In genomic region chr2:59882742-59883281, GRCm38 (mm10) we compare ENCODE assay signal across 8 mouse cellular contexts. TPM values are rescaled to one million over a fixed set of nuclear protein-coding genes. Genes with fewer than 3 reads are reported as not detected.
DNase-seq lines count a peak whose midpoint lies in the region; ATAC-seq and TF ChIP-seq lines count a peak whose summit lies in the region.

No protein-coding gene starts in this region.

- H3K4me3 ChIP-seq in heart, embryonic 13.5 days = peak overlapping the region; percentile 79
- peak overlapping the region; percentile 88 for H3K4me3 ChIP-seq in heart, embryonic 15.5 days
- H3K4me3 ChIP-seq in liver, embryonic 16.5 days (ENCODE audit: low read depth, low read length) = peak overlapping the region; percentile 84

- 56% methylated on average over 8 of the region's 8 CpGs for WGBS in heart, embryonic 13.5 days
- WGBS in heart, embryonic 15.5 days = 60% methylated on average over 8 of the region's 8 CpGs
- WGBS in liver, embryonic 16.5 days (ENCODE audit: insufficient replicate concordance) = 25% methylated on average over 8 of the region's 8 CpGs

- H3K4me2 ChIP-seq in heart, embryonic 13.5 days = peak overlapping the region; percentile 74
- H3K4me2 ChIP-seq in heart, embryonic 15.5 days = peak overlapping the region; percentile 56
- peak overlapping the region; percentile 96 for H3K4me2 ChIP-seq in liver, embryonic 16.5 days (ENCODE audit: low read depth, low read length)

- POLR2A ChIA-PET in Patski (lab: Charles Lee) = interaction anchor here (0.6 kb wide), 2 partner anchors 96 to 224 kb away, joined by 3 read pairs; no protein-coding TSS in a partner anchor

- in situ Hi-C loops in Patski (cut with MboI; ENCODE audit: low pct_unique_long_range_greater_than_20kb) = no loop called here

- no peak overlapping the region; the same call in 1 of the 2 replicates for H3K9ac ChIP-seq in heart, embryonic 13.5 days
- no peak overlapping the region for H3K9ac ChIP-seq in heart, embryonic 15.5 days
- H3K9ac ChIP-seq in liver, embryonic 16.5 days (ENCODE audit: low read depth, low read length) = peak overlapping the region; percentile 80; the same call in 1 of the 2 replicates

- H3K9me3 ChIP-seq in heart, embryonic 13.5 days = peaks cover 5% of the 10 kb centered on the region; the same call in 1 of the 2 replicates
- no peaks in the 10 kb centered on the region for H3K9me3 ChIP-seq in heart, embryonic 15.5 days (replicated peaks)
- no peaks in the 10 kb centered on the region for H3K9me3 ChIP-seq in liver, embryonic 16.5 days (replicated peaks; ENCODE audit: control insufficient read depth, low read length)

- H3K36me3 ChIP-seq in heart, embryonic 13.5 days = peaks cover 23% of the 10 kb centered on the region
- H3K36me3 ChIP-seq in heart, embryonic 15.5 days = no peaks in the 10 kb centered on the region; the same call in 1 of the 2 replicates
- H3K36me3 ChIP-seq in liver, embryonic 16.5 days (ENCODE audit: control insufficient read depth, insufficient read depth) = no peaks in the 10 kb centered on the region

- no peak for DNase-seq in heart, postnatal 14 days
- no peak for DNase-seq in Patski (ENCODE audit: low read depth, low spot score)
- DNase-seq in yolk sac, embryonic 10.5 days (ENCODE audit: low spot score) = no peak
- no peak for DNase-seq in gastrocnemius, postnatal 4 days (ENCODE audit: low spot score in 2 of 2)
- DNase-seq in B cell, adult 2 months = no peak

- intact Hi-C loops in heart, postnatal 14 days (cut with DNase I) = no loop called here

- TF ChIP-seq CTCF in Patski (IDR thresholded peaks at IDR 0.05) = no peak

- ATAC-seq in heart, embryonic 13.5 days (ENCODE audit: extremely low read depth, insufficient number of reproducible peaks, low FRiP score, low TSS enrichment) = no peak
- ATAC-seq in Patski = peak; percentile 32
- ATAC-seq in heart, embryonic 15.5 days (replicated peaks; ENCODE audit: insufficient number of reproducible peaks, insufficient read depth, low FRiP score, low read depth) = no peak
- ATAC-seq in liver, embryonic 16.5 days (ENCODE audit: low read depth) = peak; percentile 52

- no peaks in the 10 kb centered on the region for H3K27me3 ChIP-seq in heart, embryonic 13.5 days (replicated peaks)
- no peaks in the 10 kb centered on the region for H3K27me3 ChIP-seq in Patski
- no peaks in the 10 kb centered on the region for H3K27me3 ChIP-seq in heart, embryonic 15.5 days
- no peaks in the 10 kb centered on the region for H3K27me3 ChIP-seq in liver, embryonic 16.5 days (ENCODE audit: control insufficient read depth, insufficient read depth, low read depth, low read length)

- H3K4me1 ChIP-seq in heart, embryonic 13.5 days = peaks cover 18% of the 10 kb centered on the region
- H3K4me1 ChIP-seq in heart, embryonic 15.5 days (replicated peaks) = peaks cover 12% of the 10 kb centered on the region
- peaks cover 18% of the 10 kb centered on the region for H3K4me1 ChIP-seq in liver, embryonic 16.5 days (ENCODE audit: control insufficient read depth, low read depth, low read length)

- CTCF ChIA-PET in Patski (lab: Charles Lee) = interaction anchor here (1.5 to 1.8 kb wide), 2 partner anchors 10 to 341 kb away, joined by 3 to 7 read pairs; no protein-coding TSS in a partner anchor

- peak overlapping the region; percentile 20; the same call in 1 of the 2 replicates for H3K27ac ChIP-seq in heart, embryonic 13.5 days (replicated peaks)
- H3K27ac ChIP-seq in heart, embryonic 15.5 days = 0 out of 2 replicates have a peak overlapping the region, but pooled peaks have one; percentile 85
- peak overlapping the region; percentile 80 for H3K27ac ChIP-seq in liver, embryonic 16.5 days (ENCODE audit: low read length)

RNA-seq across cellular contexts. Expression of gene Wdsub1, which starts 0.4 kb away (rescaled TPM):
- polyA plus RNA-seq in heart, embryonic 13.5 days (2015; fragmentation: Nextera tagmentation; extraction: Ambion mirVana) = 42.7 and 51.8 TPM in 2 replicates
- total RNA-seq in heart, postnatal 14 days (2021) = 10 to 100 TPM; 23.0 to 25.3 TPM
- 54.4 TPM for polyA plus RNA-seq in Patski (2021)
- polyA plus RNA-seq in heart, embryonic 15.5 days (2015; fragmentation: Nextera tagmentation; extraction: Ambion mirVana) = 46.2 TPM in 2 replicates
- polyA plus RNA-seq in liver, embryonic 16.5 days (2015; fragmentation: Nextera tagmentation; extraction: Ambion mirVana) = 7.2 and 8.2 TPM in 2 replicates
- 10 to 100 TPM; 24.3 to 25.3 TPM for total RNA-seq in gastrocnemius, postnatal 4 days (2021)

Comparison
In these comparisons a context has a peak if more than half of its experiments do, and no peak if none do; other contexts are left out.
1. ATAC-seq: peak in Patski (single experiment) and liver, embryonic 16.5 days (single experiment); none in heart, embryonic 13.5 days (single experiment) and heart, embryonic 15.5 days (single experiment).
2. H3K27ac ChIP-seq: peak in every context shown above with its lines; median percentile 85 in heart, embryonic 15.5 days; 80 in liver, embryonic 16.5 days; 20 in heart, embryonic 13.5 days.
3. Peak in every context shown above with its lines, with median percentiles within 50 percentile points of each other: H3K4me2 ChIP-seq and H3K4me3 ChIP-seq.